Mouse (Mus musculus) hindbrain, embryonic 11.5 days (tissue): Measurements from ENCODE around the gene Nfasc. TPM values are rescaled to one million over a fixed set of nuclear protein-coding genes. Genes with fewer than 3 reads are reported as not detected.

Experiments
- ATAC-seq: fragments of 200-750 bp; cut with Nextera tagmentation; 2 replicates; pipeline ENCODE4 v1.8.0; 2017; ENCODE audit warnings: mild to moderate bottlenecking, moderate TSS enrichment, moderate library complexity; ENCODE audit not compliant: low FRiP score
- DNase-seq: peaks from one replicate; pipeline ENCODE4 v3.0.0-alpha.2; 2015; ENCODE audit warnings: low spot score
- H3K27ac ChIP-seq: fragments of 300-500 bp; sonication (generic); 2 replicates; pipeline ENCODE4 v1.5.1; 2014; ENCODE audit warnings: mild to moderate bottlenecking, low read depth, low read length
- H3K27me3 ChIP-seq: fragments of 300-500 bp; sonication (generic); 2 replicates; pipeline ENCODE4 v1.6.1; 2014; ENCODE audit warnings: mild to moderate bottlenecking, low read length, moderate library complexity, mixed read lengths; ENCODE audit not compliant: control insufficient read depth, insufficient read depth
- H3K36me3 ChIP-seq: fragments of 300-500 bp; sonication (generic); 2 replicates; pipeline ENCODE4 v1.6.1; 2014; ENCODE audit warnings: mild to moderate bottlenecking, low read length, moderate library complexity, mixed read lengths; ENCODE audit not compliant: control insufficient read depth, insufficient read depth
- H3K4me1 ChIP-seq: fragments of 300-500 bp; sonication (generic); replicated peaks from 2 replicates; pipeline ENCODE4 v1.6.1; 2014; ENCODE audit warnings: low read length, mixed read lengths; ENCODE audit not compliant: control insufficient read depth, insufficient read depth
- H3K4me2 ChIP-seq: fragments of 300-500 bp; sonication (generic); replicated peaks from 2 replicates; pipeline ENCODE4 v1.6.1; 2014; ENCODE audit warnings: mild to moderate bottlenecking, low read depth, low read length
- H3K4me3 ChIP-seq: fragments of 300-500 bp; sonication (generic); 2 replicates; pipeline ENCODE4 v1.5.1; 2014; ENCODE audit warnings: low read depth, low read length
- H3K9ac ChIP-seq: fragments of 300-500 bp; sonication (generic); 2 replicates; pipeline ENCODE4 v1.6.1; 2014; ENCODE audit warnings: low read depth, low read length
- H3K9me3 ChIP-seq: fragments of 300-500 bp; sonication (generic); 2 replicates; pipeline ENCODE4 v1.6.1; 2016; ENCODE audit warnings: low read length; ENCODE audit not compliant: control insufficient read depth
- WGBS: fragments of 180-500 bp; shearing (Covaris S2); extraction: QIAGEN DNeasy Blood & Tissue Kit; methylation state at CpG from one replicate; pipeline ENCODE4 v1.1.7; 2014; 5-methylcytosine and 5-hydroxymethylcytosine counted together
- polyA plus RNA-seq: library from polyadenylated mRNA; unstranded; fragments of >200 nt; fragmentation: Nextera tagmentation; extraction: Ambion mirVana; gene quantifications from 2 replicates; pipeline ENCODE4 v1.2.1, GENCODE M21; 2014

Gene Nfasc
- polyA plus RNA-seq, 1 experiment from 2014 or later = 38.0 TPM

DNA sequence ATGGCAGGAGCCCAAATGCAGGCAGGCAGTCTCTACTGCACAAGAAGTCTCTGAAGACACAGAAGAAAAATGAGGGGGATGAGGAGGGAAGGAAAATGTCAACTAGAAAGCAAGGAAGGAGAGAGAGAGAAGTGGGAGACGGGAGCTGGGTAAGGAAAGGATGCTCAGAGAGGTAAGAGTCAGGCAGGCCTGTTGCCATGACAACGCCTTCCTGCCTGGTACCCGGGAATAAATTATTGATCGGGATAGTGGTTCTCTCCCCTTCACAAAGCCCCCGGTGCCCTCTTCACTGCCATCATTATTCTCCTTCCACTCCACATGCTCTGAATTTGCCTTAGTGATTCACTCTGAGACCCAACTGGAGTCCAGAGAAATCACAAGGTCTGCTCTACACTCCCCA is 23.4 kb downstream of the Nfasc start:
- Histone ChIP-seq H3K4me1 (no peaks in the 10 kb centered on the region; the same call in 1 of the 2 replicates), H3K27ac (0 out of 2 replicates have a peak overlapping the region, but pooled peaks have one; percentile 30), H3K4me3 (no peak overlapping the region), H3K9ac (no peak overlapping the region), H3K27me3 (no peaks in the 10 kb centered on the region), H3K4me2 (no peak overlapping the region), H3K36me3 (no peaks in the 10 kb centered on the region), H3K9me3 (no peaks in the 10 kb centered on the region)
- WGBS = 48% methylated on average over 5 of the region's 5 CpGs
- ATAC-seq = peak; percentile 60; the same call in 1 of the 2 replicates
- DNase-seq = peak; percentile 48

DNA sequence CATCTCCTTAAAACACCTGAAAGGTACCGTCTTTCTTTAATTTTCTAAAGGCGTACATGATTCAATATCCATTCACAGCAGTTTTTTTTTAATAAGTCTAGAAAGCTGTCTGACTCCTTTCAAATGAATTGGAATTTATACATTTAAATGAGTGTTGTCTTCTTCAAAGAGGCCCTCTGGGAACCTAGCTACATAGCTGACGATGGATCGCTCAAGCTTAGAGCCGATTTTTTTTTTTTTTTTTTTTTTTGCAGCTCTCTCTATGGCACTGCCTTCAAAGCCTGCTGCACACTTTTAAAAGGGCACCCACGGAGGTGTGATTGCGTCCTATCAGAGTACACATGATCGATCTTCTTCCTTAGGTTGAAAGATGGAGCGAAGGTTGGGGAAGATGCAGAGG is 26.6 kb downstream of the Nfasc start:
- H3K4me1 ChIP-seq = no peaks in the 10 kb centered on the region; the same call in 1 of the 2 replicates
- 75% methylated on average over 9 of the region's 9 CpGs for WGBS
- H3K9me3 ChIP-seq = no peaks in the 10 kb centered on the region
- no peaks in the 10 kb centered on the region for H3K36me3 ChIP-seq
- no peak overlapping the region for H3K9ac ChIP-seq
- ATAC-seq = no peak
- H3K27ac ChIP-seq = no peak overlapping the region
- H3K4me3 ChIP-seq = no peak overlapping the region
- no peak for DNase-seq
- H3K27me3 ChIP-seq = no peaks in the 10 kb centered on the region
- H3K4me2 ChIP-seq = no peak overlapping the region

DNA sequence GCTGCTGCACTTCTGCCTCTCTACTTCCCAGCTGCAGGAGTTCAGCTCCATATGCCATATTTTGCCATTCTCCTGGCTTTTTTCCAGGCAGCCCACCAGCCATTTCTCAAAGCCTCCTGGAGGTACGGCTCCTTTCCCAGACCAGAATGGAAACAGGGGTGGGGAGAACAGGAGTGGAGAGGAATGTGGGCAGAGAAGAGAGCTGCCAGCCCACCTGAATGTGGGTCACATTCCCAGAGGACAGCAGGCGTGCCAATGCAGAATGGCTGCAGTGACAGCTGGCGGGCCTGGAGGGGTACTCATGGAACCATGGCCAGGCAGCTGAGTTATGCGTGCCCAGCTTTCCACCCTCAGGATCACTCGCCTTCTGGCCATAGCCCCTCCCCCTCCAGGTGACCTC is 32.2 kb downstream of the Nfasc start:
- no peak overlapping the region for H3K27ac ChIP-seq
- peaks cover 10% of the 10 kb centered on the region for H3K4me1 ChIP-seq
- H3K27me3 ChIP-seq = no peaks in the 10 kb centered on the region
- H3K9me3 ChIP-seq = no peaks in the 10 kb centered on the region
- ATAC-seq (no peak), DNase-seq (no peak)
- no peak overlapping the region for H3K9ac ChIP-seq
- no peak overlapping the region for H3K4me3 ChIP-seq
- H3K36me3 ChIP-seq = no peaks in the 10 kb centered on the region
- WGBS = 70% methylated on average over 5 of the region's 5 CpGs
- H3K4me2 ChIP-seq = no peak overlapping the region

DNA sequence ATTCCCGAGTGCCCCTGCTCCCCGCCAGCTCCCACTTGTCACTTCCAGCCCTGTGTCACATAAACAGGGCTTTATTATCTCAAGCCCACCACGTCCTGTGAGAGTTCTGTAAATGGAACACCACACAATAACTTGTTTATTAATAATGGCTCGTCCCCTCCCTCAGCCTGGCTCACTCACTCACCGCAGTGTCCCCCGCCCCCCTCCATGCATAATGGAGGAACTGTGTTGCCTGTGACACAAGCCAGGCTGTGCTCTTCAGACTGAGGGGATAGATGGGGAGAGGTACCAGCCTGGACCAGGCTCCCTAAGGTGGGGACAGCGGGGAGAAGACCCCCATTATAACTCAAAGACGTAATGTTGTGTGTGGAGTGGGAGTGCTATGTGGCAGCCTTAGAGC is 34.3 kb downstream of the Nfasc start:
- no peak overlapping the region for H3K9ac ChIP-seq
- DNase-seq (no peak), ATAC-seq (peak; percentile 54)
- H3K4me2 ChIP-seq = no peak overlapping the region
- no peak overlapping the region for H3K4me3 ChIP-seq
- H3K27ac ChIP-seq = peak overlapping the region; percentile 42; the same call in 1 of the 2 replicates
- no peaks in the 10 kb centered on the region for H3K36me3 ChIP-seq
- H3K4me1 ChIP-seq = peaks cover 10% of the 10 kb centered on the region
- 53% methylated on average over 8 of the region's 8 CpGs for WGBS
- no peaks in the 10 kb centered on the region for H3K27me3 ChIP-seq
- no peaks in the 10 kb centered on the region for H3K9me3 ChIP-seq

DNA sequence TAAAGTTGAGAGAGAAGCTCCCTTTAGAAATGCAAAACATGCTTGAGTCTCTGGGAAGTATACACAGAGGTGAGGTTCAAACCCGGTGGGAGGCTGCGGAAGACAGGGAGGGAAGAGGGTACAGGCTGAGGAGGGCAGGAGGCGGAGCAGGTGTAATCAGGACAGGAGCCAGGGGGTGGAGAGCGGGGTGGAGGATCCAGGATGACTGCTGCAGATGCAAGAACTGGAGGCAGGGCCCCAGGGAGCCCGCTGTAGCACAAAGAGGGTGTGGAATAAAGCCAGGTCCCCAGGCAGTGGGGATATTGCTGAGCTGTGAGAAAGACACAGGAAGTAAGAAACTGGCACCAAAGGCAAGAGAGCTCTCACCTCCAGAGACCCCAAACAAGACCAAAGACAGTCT is 38.1 kb downstream of the Nfasc start:
- no peaks in the 10 kb centered on the region for H3K36me3 ChIP-seq
- H3K9ac ChIP-seq = no peak overlapping the region
- H3K4me3 ChIP-seq = no peak overlapping the region
- no peaks in the 10 kb centered on the region for H3K9me3 ChIP-seq
- peaks cover 8% of the 10 kb centered on the region; the same call in 1 of the 2 replicates for H3K4me1 ChIP-seq
- no peaks in the 10 kb centered on the region for H3K27me3 ChIP-seq
- WGBS = 26% methylated on average over 5 of the region's 5 CpGs
- 0 out of 2 replicates have a peak overlapping the region, but pooled peaks have one; percentile 21 for H3K27ac ChIP-seq
- H3K4me2 ChIP-seq = no peak overlapping the region
- no peak for ATAC-seq
- DNase-seq = no peak

DNA sequence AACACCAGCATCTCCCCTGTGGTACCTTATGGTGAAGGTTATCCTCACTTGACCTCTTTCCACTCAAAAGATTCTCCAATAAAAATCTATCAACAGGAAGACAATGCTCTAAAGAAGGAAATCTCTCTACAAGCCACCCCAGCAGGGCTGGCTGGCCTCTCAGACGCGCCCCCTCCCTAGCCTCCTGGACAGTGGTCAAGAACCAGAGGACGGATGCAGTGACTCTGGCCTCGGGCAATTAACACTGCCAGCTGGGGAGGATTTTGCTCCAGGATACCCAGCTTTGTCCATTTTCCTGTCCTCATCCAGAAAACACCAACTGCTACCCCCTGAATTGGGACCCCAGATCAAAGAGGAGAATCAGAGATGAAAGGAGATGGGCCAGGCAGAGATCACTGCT is 44.7 kb downstream of the Nfasc start:
- 50% methylated on average over 4 of the region's 4 CpGs for WGBS
- Histone ChIP-seq H3K36me3 (no peaks in the 10 kb centered on the region), H3K4me1 (peaks cover 24% of the 10 kb centered on the region), H3K27me3 (no peaks in the 10 kb centered on the region), H3K4me2 (no peak overlapping the region), H3K27ac (peak overlapping the region; percentile 87), H3K4me3 (no peak overlapping the region), H3K9ac (no peak overlapping the region), H3K9me3 (no peaks in the 10 kb centered on the region)
- no peak for DNase-seq
- ATAC-seq = no peak

DNA sequence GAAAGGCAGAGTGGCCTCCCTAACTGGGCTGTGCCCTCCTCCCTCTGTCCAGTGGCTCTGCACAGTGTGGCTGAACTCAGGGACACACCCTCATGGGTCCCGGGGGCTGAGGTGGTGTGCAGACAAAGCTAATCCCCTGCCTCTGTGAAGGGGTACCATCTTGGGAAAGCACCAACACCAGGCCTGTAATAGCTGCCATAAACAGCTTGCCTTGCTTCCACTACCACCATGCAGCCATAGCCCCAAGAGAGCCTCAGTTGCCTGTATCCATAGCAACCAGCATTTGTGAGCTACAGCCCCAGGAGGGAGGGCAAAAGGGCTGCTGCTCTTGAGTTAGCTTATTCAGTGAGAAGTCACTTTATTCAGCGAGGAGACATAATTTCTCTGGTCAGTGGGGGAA is 45.4 kb downstream of the Nfasc start:
- ATAC-seq (peak; percentile 87), DNase-seq (peak; percentile 71)
- WGBS = 17% methylated on average over 2 of the region's 2 CpGs
- no peak overlapping the region for H3K4me2 ChIP-seq
- no peaks in the 10 kb centered on the region for H3K27me3 ChIP-seq
- no peak overlapping the region for H3K4me3 ChIP-seq
- H3K27ac ChIP-seq = peak overlapping the region; percentile 87
- peak overlapping the region; percentile 34; the same call in 1 of the 2 replicates for H3K9ac ChIP-seq
- H3K4me1 ChIP-seq = peaks cover 24% of the 10 kb centered on the region
- no peaks in the 10 kb centered on the region for H3K36me3 ChIP-seq
- H3K9me3 ChIP-seq = no peaks in the 10 kb centered on the region

DNA sequence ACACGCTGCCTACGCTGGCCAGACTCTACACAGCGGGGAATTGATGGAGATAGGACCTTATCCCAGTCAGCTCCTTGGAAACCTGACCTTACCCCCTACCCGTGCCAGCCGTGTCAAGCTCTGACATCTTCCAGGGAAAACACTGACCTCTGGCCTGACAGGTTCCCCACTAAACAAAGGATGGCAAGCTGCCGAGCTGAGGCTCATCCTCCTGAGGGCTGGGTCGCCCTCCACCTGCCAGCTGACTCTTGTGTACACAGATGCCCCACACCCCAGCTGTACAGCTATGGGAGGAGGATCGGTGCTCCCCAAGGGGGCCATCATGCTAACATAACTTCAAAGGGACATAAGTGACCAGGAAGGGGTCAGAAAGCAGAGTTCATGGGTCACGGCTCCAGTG is 47.6 kb downstream of the Nfasc start:
- no peaks in the 10 kb centered on the region for H3K36me3 ChIP-seq
- no peak overlapping the region for H3K4me3 ChIP-seq
- H3K9me3 ChIP-seq = no peaks in the 10 kb centered on the region
- peak; percentile 51 for DNase-seq
- peak; percentile 55 for ATAC-seq
- H3K27ac ChIP-seq = peak overlapping the region; percentile 71
- 13% methylated on average over 9 of the region's 9 CpGs for WGBS
- no peak overlapping the region for H3K4me2 ChIP-seq
- H3K4me1 ChIP-seq = peaks cover 24% of the 10 kb centered on the region
- H3K27me3 ChIP-seq = no peaks in the 10 kb centered on the region
- no peak overlapping the region for H3K9ac ChIP-seq

DNA sequence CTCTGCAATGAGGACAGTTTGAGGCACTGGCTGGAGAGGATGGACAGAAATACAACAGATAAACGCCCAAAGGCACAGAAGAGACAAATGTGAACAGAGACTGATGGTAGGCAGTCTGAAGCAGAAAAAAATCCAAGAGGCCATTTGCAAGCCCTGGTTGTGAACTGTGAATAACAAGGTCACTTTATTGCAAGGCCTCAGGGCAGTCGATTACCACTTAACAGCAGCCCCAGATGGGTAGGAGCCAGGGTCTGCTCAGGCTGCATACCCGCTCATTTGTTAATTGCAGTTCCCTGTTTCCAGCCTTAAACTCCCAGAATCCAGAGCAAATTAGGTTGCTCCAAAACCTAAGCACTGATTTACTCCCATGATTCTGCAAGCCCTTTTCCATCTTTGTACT is 52.4 kb downstream of the Nfasc start:
- no peaks in the 10 kb centered on the region for H3K27me3 ChIP-seq
- H3K9ac ChIP-seq = no peak overlapping the region
- H3K36me3 ChIP-seq = no peaks in the 10 kb centered on the region
- no peak for DNase-seq
- 57% methylated on average over 3 of the region's 3 CpGs for WGBS
- no peaks in the 10 kb centered on the region for H3K9me3 ChIP-seq
- peak overlapping the region; percentile 43; the same call in 1 of the 2 replicates for H3K27ac ChIP-seq
- no peak for ATAC-seq
- H3K4me1 ChIP-seq = peaks cover 7% of the 10 kb centered on the region
- H3K4me3 ChIP-seq = no peak overlapping the region
- no peak overlapping the region for H3K4me2 ChIP-seq
